Mouse (Mus musculus): ENCODE measurements around the gene Zfp143.

Zfp143 gene

DNA sequence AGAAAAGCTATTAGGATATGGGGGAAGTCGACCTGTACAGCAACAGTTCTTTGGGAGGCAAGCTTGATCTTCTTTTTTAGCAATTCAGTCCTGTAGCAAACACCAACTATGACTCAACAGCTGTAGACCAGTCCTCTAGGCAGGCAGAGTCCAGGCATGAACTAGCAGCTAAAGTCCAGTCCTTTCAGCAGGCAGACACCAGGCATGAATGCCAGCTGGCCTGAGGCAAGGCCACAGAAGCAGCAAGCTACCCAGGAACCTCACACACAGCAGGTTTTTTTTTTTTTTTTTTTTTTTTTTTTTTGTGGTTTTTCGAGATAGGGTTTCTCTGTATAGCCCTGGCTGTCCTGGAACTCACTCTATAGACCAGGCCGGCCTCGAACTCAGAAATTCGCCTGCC is 73.0 kb downstream of the Zfp143 start:
- no peak for DNase-seq (ENCODE audit: low spot score)

GRCm38 (mm10) chr7:110138538-110138937 is 77.5 kb downstream of the Zfp143 start:
- DNase-seq (ENCODE audit: low spot score): no peak

GRCm38 (mm10) chr7:110143863-110144262 is 82.8 kb downstream of the Zfp143 start:
- DNase-seq (ENCODE audit: low spot score): no peak

All from retina, embryonic 14.5 days (tissue).